Mouse (Mus musculus): ENCODE measurements around the gene Slc29a2. TPM values are rescaled to one million over a fixed set of nuclear protein-coding genes. Genes with fewer than 3 reads are reported as not detected.

Gene Slc29a2
- polyA plus RNA-seq, 1 experiment from 2014 or later = 6.9 TPM

GRCm38 (mm10) chr19:5051515-5051914, 27.9 kb downstream of the Slc29a2 start:
- Histone ChIP-seq H3K27me3 (peaks cover 48% of the 10 kb centered on the region), H3K36me3 (ENCODE audit: poor library complexity, severe bottlenecking) (peaks cover 35% of the 10 kb centered on the region), H3K4me3 (no peak overlapping the region), H3K4me1 (peaks cover 14% of the 10 kb centered on the region), H3K9me3 (replicated peaks) (no peaks in the 10 kb centered on the region), H3K9ac (no peak overlapping the region), H3K4me2 (no peak overlapping the region), H3K27ac (no peak overlapping the region)
- ATAC-seq = no peak
- 48% methylated on average over 3 of the region's 3 CpGs for WGBS

GRCm38 (mm10) chr19:5052166-5052822, 28.6 kb downstream of the Slc29a2 start:
- no peak for ATAC-seq
- peaks cover 48% of the 10 kb centered on the region for H3K27me3 ChIP-seq

DNA sequence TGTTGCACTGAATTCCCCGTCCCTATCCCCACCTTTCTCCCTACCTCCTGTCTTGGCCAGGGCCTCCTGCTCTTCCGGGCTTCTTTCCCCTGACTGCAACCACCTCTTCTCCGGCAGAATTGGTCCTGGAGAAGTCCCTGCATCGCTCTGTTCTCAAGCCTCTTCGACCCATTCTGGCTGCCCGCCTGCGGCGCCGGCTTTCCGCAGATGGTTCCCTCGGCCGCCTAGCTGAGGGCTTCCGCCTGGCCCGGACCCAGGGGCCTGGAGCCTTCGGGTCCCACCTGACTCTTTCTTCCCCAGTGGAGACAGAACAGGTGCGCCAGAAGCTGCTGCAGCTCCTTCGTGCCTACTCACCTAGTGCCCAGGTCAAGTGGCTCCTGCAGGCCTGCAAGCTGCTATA, 29.2 kb downstream of the Slc29a2 start:
- peaks cover 21% of the 10 kb centered on the region for H3K36me3 ChIP-seq (ENCODE audit: poor library complexity, severe bottlenecking)
- H3K27me3 ChIP-seq = peaks cover 48% of the 10 kb centered on the region
- no peak overlapping the region for H3K4me3 ChIP-seq
- no peaks in the 10 kb centered on the region for H3K9me3 ChIP-seq (replicated peaks)
- WGBS = 59% methylated on average over 17 of the region's 17 CpGs
- ATAC-seq = no peak
- H3K4me1 ChIP-seq = peaks cover 16% of the 10 kb centered on the region
- H3K9ac ChIP-seq = no peak overlapping the region
- H3K4me2 ChIP-seq = no peak overlapping the region
- H3K27ac ChIP-seq = no peak overlapping the region

More at GRCm38 (mm10) chr19:5052166-5052822, 28.6 kb downstream of the Slc29a2 start:
- H3K4me1 ChIP-seq = peaks cover 16% of the 10 kb centered on the region
- no peak overlapping the region for H3K4me3 ChIP-seq
- H3K36me3 ChIP-seq (ENCODE audit: poor library complexity, severe bottlenecking) = peaks cover 27% of the 10 kb centered on the region
- H3K9me3 ChIP-seq (replicated peaks) = no peaks in the 10 kb centered on the region
- no peak overlapping the region for H3K27ac ChIP-seq
- no peak overlapping the region for H3K9ac ChIP-seq
- H3K4me2 ChIP-seq = no peak overlapping the region
- WGBS = 32% methylated on average over 25 of the region's 25 CpGs

DNA sequence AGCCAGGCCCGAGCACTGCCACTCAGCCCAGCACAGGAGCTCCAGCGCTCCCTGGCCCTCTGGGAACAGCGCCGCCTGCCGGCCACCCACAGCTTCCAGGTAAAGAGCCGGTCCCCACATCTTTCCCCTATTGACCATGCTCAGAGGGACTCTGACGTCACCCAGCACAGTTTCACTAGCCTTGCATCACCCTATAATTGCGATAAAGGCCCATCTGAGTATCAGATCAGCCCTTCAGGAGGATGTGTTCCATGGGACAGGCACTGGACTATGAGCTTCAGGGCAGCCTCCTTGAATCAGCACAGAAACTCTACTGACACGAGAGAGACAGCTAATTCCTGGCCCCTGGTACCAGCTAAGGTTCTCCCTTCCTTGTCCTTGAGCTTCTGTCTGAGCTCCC, 30.2 kb downstream of the Slc29a2 start:
- no peak overlapping the region for H3K9ac ChIP-seq
- H3K27ac ChIP-seq = no peak overlapping the region
- no peak overlapping the region for H3K4me2 ChIP-seq
- H3K36me3 ChIP-seq (ENCODE audit: poor library complexity, severe bottlenecking) = peaks cover 11% of the 10 kb centered on the region
- no peak overlapping the region for H3K4me3 ChIP-seq
- peaks cover 48% of the 10 kb centered on the region for H3K27me3 ChIP-seq
- H3K4me1 ChIP-seq = peaks cover 21% of the 10 kb centered on the region
- peak; percentile 16; the same call in 1 of the 2 replicates for ATAC-seq
- 19% methylated on average over 9 of the region's 9 CpGs for WGBS
- H3K9me3 ChIP-seq (replicated peaks) = no peaks in the 10 kb centered on the region

GRCm38 (mm10) chr19:5056251-5056650, 32.6 kb downstream of the Slc29a2 start:
- Histone ChIP-seq H3K4me3 (no peak overlapping the region), H3K36me3 (ENCODE audit: poor library complexity, severe bottlenecking) (no peaks in the 10 kb centered on the region), H3K27ac (no peak overlapping the region), H3K4me2 (no peak overlapping the region), H3K9ac (no peak overlapping the region), H3K9me3 (replicated peaks) (no peaks in the 10 kb centered on the region), H3K4me1 (peaks cover 21% of the 10 kb centered on the region), H3K27me3 (peaks cover 35% of the 10 kb centered on the region)
- 11% methylated on average over 6 of the region's 6 CpGs for WGBS
- ATAC-seq = peak; percentile 71

GRCm38 (mm10) chr19:5057876-5058775, 34.5 kb downstream of the Slc29a2 start:
- no peak for ATAC-seq
- Histone ChIP-seq H3K27ac (no peak overlapping the region), H3K36me3 (ENCODE audit: poor library complexity, severe bottlenecking) (no peaks in the 10 kb centered on the region), H3K4me1 (peaks cover 21% of the 10 kb centered on the region), H3K27me3 (peaks cover 16% of the 10 kb centered on the region), H3K9me3 (replicated peaks) (no peaks in the 10 kb centered on the region), H3K4me2 (no peak overlapping the region), H3K4me3 (no peak overlapping the region), H3K9ac (no peak overlapping the region)
- WGBS = 27% methylated on average over 16 of the region's 16 CpGs

DNA sequence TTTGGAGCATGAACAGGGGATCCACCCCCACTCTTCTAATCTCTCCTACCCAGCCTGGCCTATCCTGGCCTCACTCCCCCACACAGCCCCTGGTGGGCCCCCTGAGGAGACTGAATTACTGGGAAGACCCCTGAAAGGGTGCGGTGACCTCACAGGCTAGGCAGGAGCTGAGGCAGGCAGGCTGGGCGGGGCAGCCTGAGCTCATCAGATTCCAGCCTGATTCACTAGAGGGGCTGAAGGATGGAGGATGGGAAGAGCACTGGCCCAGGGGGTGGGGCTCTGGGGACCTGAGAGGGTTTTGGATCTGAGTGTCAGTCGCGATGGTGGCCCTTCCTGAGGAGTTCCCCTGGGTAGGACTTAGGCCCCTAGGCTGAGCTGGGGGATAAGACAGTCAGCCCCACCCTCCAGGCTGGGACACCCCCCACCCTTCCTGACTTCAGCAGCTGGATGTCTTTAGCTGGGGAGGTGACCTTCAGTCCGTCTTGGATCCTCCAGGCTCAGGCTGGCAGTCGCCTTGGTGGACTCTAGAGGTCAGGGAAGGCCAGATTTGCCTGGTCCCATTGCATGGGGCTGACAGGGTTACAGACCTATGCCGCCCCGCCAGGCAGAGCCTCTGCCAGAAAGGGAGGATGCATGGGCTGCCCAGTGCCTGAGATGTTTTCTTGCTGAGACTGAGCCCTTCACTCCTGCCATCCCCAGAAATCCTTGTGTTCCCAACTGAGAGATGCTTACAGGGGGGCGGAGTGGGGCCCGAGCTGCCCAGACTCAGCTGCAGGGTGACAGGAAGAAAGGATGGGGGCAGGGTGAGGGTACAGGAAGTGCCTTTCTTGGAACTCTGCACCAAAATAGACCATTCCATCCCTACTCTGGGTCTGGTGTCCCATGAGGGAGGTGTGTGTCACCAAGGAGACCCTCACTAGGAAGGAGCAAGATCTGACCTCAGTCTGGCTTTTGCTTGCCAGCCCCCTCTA, 35.4 kb downstream of the Slc29a2 start:
- Histone ChIP-seq H3K27ac (no peak overlapping the region), H3K36me3 (ENCODE audit: poor library complexity, severe bottlenecking) (no peaks in the 10 kb centered on the region), H3K4me2 (no peak overlapping the region), H3K27me3 (peaks cover 8% of the 10 kb centered on the region), H3K4me1 (peaks cover 21% of the 10 kb centered on the region), H3K9me3 (replicated peaks) (no peaks in the 10 kb centered on the region), H3K4me3 (no peak overlapping the region), H3K9ac (no peak overlapping the region)
- ATAC-seq = no peak
- WGBS = 19% methylated on average over 10 of the region's 10 CpGs

GRCm38 (mm10) chr19:5060365-5061330, 37.0 kb downstream of the Slc29a2 start:
- H3K27me3 ChIP-seq = peaks cover 3% of the 10 kb centered on the region
- ATAC-seq = 0 out of 2 replicates have a peak, but pooled peaks have one; percentile 28
- H3K4me3 ChIP-seq = no peak overlapping the region
- WGBS = 47% methylated on average over 5 of the region's 5 CpGs
- no peak overlapping the region for H3K4me2 ChIP-seq
- no peaks in the 10 kb centered on the region for H3K9me3 ChIP-seq (replicated peaks)
- H3K36me3 ChIP-seq (ENCODE audit: poor library complexity, severe bottlenecking) = no peaks in the 10 kb centered on the region
- H3K27ac ChIP-seq = no peak overlapping the region
- H3K4me1 ChIP-seq = peaks cover 21% of the 10 kb centered on the region
- no peak overlapping the region for H3K9ac ChIP-seq

DNA sequence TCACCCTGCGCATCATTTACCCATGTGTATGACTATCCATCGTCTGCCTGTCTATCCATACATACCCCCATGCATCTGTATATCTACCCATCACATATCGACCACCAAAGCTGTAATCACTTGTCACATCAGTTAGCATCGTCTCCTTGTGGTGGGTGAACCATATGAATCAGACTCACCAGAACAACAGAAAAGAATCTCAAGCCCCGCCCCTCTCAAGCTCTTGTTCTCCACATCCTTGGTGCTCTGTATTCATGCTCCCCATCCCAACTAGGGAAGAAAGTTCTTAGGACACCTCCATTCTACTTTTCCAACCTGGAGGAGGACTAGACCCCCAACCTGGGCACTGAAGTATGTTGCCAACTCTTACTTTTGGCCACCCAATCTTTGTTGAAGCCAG, 38.4 kb downstream of the Slc29a2 start:
- Histone ChIP-seq H3K4me3 (no peak overlapping the region), H3K36me3 (ENCODE audit: poor library complexity, severe bottlenecking) (no peaks in the 10 kb centered on the region), H3K4me2 (no peak overlapping the region), H3K9ac (no peak overlapping the region), H3K27me3 (peaks cover 15% of the 10 kb centered on the region), H3K27ac (no peak overlapping the region), H3K4me1 (peaks cover 17% of the 10 kb centered on the region), H3K9me3 (replicated peaks) (no peaks in the 10 kb centered on the region)
- ATAC-seq = no peak
- 87% methylated on average over 5 of the region's 5 CpGs for WGBS

GRCm38 (mm10) chr19:5062446-5062845, 38.8 kb downstream of the Slc29a2 start:
- Histone ChIP-seq H3K9ac (no peak overlapping the region), H3K27ac (no peak overlapping the region), H3K4me3 (no peak overlapping the region), H3K4me2 (no peak overlapping the region), H3K27me3 (peaks cover 19% of the 10 kb centered on the region), H3K36me3 (ENCODE audit: poor library complexity, severe bottlenecking) (no peaks in the 10 kb centered on the region), H3K9me3 (replicated peaks) (no peaks in the 10 kb centered on the region), H3K4me1 (peaks cover 21% of the 10 kb centered on the region)
- WGBS = 93% methylated on average over 6 of the region's 6 CpGs
- no peak for ATAC-seq

- Histone ChIP-seq H3K4me3 (no peak overlapping the region), H3K4me2 (no peak overlapping the region), H3K9me3 (replicated peaks) (no peaks in the 10 kb centered on the region), H3K36me3 (ENCODE audit: poor library complexity, severe bottlenecking) (no peaks in the 10 kb centered on the region), H3K27ac (no peak overlapping the region), H3K9ac (0 out of 2 replicates have a peak overlapping the region, but pooled peaks have one; percentile 14), H3K27me3 (peaks cover 40% of the 10 kb centered on the region), H3K4me1 (peaks cover 28% of the 10 kb centered on the region)
- 72% methylated on average over 7 of the region's 7 CpGs for WGBS
- ATAC-seq = no peak
Measured at GRCm38 (mm10) chr19:5065104-5065503, 41.4 kb downstream of the Slc29a2 start.
